Mouse (Mus musculus): ENCODE measurements around the gene 4930583I09Rik. TPM values are rescaled to one million over a fixed set of nuclear protein-coding genes. Genes with fewer than 3 reads are reported as not detected.

4930583I09Rik gene
- polyA plus RNA-seq, 1 experiment from 2014 or later, result not detected

- Histone ChIP-seq H3K36me3 (replicated peaks; ENCODE audit: insufficient read depth, low read length) (no peaks in the 10 kb centered on the region), H3K9ac (replicated peaks) (no peak overlapping the region), H3K9me3 (ENCODE audit: low read length) (no peaks in the 10 kb centered on the region), H3K4me1 (ENCODE audit: insufficient read depth) (no peaks in the 10 kb centered on the region), H3K4me2 (ENCODE audit: low read depth, low read length) (no peak overlapping the region), H3K4me3 (ENCODE audit: low read depth, low read length) (no peak overlapping the region), H3K27ac (ENCODE audit: low read depth) (no peak overlapping the region), H3K27me3 (ENCODE audit: insufficient read depth, low read length) (no peaks in the 10 kb centered on the region)
- ATAC-seq (no peak), DNase-seq (no peak)
- 68% methylated on average over 3 of the region's 3 CpGs for WGBS (ENCODE audit: insufficient replicate concordance)
- TF ChIP-seq EP300 (IDR thresholded peaks at IDR 0.05; ENCODE audit: low read depth) (no peak), CTCF (IDR thresholded peaks at IDR 0.05; ENCODE audit: low read depth) (no peak)
These were observed 46.7 kb downstream of the 4930583I09Rik start for GRCm38 (mm10) chr17:64789175-64789574.

- Histone ChIP-seq H3K9ac (replicated peaks) (no peak overlapping the region), H3K4me2 (ENCODE audit: low read depth, low read length) (no peak overlapping the region), H3K9me3 (ENCODE audit: low read length) (no peaks in the 10 kb centered on the region), H3K27me3 (ENCODE audit: insufficient read depth, low read length) (no peaks in the 10 kb centered on the region), H3K4me3 (ENCODE audit: low read depth, low read length) (no peak overlapping the region), H3K4me1 (ENCODE audit: insufficient read depth) (no peaks in the 10 kb centered on the region), H3K36me3 (replicated peaks; ENCODE audit: insufficient read depth, low read length) (no peaks in the 10 kb centered on the region), H3K27ac (ENCODE audit: low read depth) (no peak overlapping the region)
- no peak for ATAC-seq
- 84% methylated on average over 13 of the region's 13 CpGs for WGBS (ENCODE audit: insufficient replicate concordance)
- no peak for DNase-seq
- TF ChIP-seq EP300 (IDR thresholded peaks at IDR 0.05; ENCODE audit: low read depth) (no peak), CTCF (IDR thresholded peaks at IDR 0.05; ENCODE audit: low read depth) (no peak)
These were observed 47.6 kb downstream of the 4930583I09Rik start for GRCm38 (mm10) chr17:64788301-64788700.

GRCm38 (mm10) chr17:64785961-64786360 lies 49.9 kb downstream of the 4930583I09Rik start:
- 46% methylated on average over 1 of the region's 1 CpGs for WGBS (ENCODE audit: insufficient replicate concordance)
- no peak for TF ChIP-seq CTCF (IDR thresholded peaks at IDR 0.05; ENCODE audit: low read depth)
- no peak for TF ChIP-seq EP300 (IDR thresholded peaks at IDR 0.05; ENCODE audit: low read depth)
- no peak for ATAC-seq

More at GRCm38 (mm10) chr17:64785961-64786360, 49.9 kb downstream of the 4930583I09Rik start:
- H3K4me1 ChIP-seq (ENCODE audit: insufficient read depth), result peaks cover 4% of the 10 kb centered on the region; the same call in 1 of the 2 replicates
- H3K9ac ChIP-seq (replicated peaks), result no peak overlapping the region
- no peak for DNase-seq
- no peak overlapping the region for H3K4me2 ChIP-seq (ENCODE audit: low read depth, low read length)
- no peaks in the 10 kb centered on the region for H3K27me3 ChIP-seq (ENCODE audit: insufficient read depth, low read length)
- no peak overlapping the region for H3K27ac ChIP-seq (ENCODE audit: low read depth)
- no peaks in the 10 kb centered on the region for H3K36me3 ChIP-seq (replicated peaks; ENCODE audit: insufficient read depth, low read length)
- no peaks in the 10 kb centered on the region for H3K9me3 ChIP-seq (ENCODE audit: low read length)
- no peak overlapping the region for H3K4me3 ChIP-seq (ENCODE audit: low read depth, low read length)

Other genes starting within 250 kb of the 4930583I09Rik start
- gene Man2a1, start 235.3 kb downstream of the 4930583I09Rik start, polyA plus RNA-seq (2015; fragmentation: Nextera tagmentation; extraction: Ambion mirVana), result 11.5 and 12.8 TPM in 2 replicates